Mouse (Mus musculus) brown adipose tissue, adult 24 weeks (tissue): Measurements from ENCODE around the gene Tmem160. TPM values are rescaled to one million over a fixed set of nuclear protein-coding genes. Genes with fewer than 3 reads are reported as not detected.

Experiments used
- H3K27ac ChIP-seq: fragments of 200-500 bp; replicated peaks from 2 replicates; pipeline ENCODE4 v1.5.1; 2012; ENCODE audit warnings: low read depth, mild to moderate bottlenecking, low read length
- H3K4me1 ChIP-seq: fragments of 200-500 bp; 2 replicates; pipeline ENCODE4 v1.6.1; 2012; ENCODE audit warnings: low read length, mixed read lengths; ENCODE audit not compliant: control insufficient read depth, insufficient read depth, insufficient read length
- H3K4me3 ChIP-seq: fragments of 200-500 bp; 2 replicates; pipeline ENCODE4 v1.5.1; 2012; ENCODE audit warnings: low read depth, mild to moderate bottlenecking, low read length, moderate library complexity; ENCODE audit not compliant: insufficient read depth
- polyA plus RNA-seq: library from polyadenylated mRNA; stranded (reverse); fragments of >200 nt; gene quantifications from 2 replicates; pipeline ENCODE4 v1.2.4, GENCODE M21; 2012; ENCODE audit not compliant: missing spikeins, insufficient read depth, insufficient read length

Gene Tmem160
- polyA plus RNA-seq, 1 experiment = 58.0 TPM

DNA sequence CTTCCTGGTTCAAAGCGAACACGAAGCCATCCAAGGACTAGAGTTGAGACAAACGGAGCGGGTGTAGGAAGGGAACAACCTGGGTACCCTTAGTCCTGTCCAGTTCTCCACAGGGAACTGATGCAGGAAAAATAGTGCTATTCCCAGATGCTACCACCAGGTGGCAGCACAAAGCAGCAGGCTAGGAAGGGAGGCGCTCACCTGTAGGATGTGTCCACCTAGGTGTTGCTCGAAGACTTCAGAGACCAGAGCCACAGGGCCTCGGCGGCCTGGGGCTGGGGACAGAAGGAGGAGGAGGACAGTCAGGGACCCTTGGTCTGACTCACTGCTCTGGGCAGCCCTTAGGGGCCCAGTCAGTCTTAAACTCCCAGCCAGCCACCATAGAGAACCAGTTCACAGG is 12.6 kb downstream of the Tmem160 start:
- H3K4me3 ChIP-seq = no peak overlapping the region
- no peaks in the 10 kb centered on the region for H3K4me1 ChIP-seq
- H3K27ac ChIP-seq = no peak overlapping the region

DNA sequence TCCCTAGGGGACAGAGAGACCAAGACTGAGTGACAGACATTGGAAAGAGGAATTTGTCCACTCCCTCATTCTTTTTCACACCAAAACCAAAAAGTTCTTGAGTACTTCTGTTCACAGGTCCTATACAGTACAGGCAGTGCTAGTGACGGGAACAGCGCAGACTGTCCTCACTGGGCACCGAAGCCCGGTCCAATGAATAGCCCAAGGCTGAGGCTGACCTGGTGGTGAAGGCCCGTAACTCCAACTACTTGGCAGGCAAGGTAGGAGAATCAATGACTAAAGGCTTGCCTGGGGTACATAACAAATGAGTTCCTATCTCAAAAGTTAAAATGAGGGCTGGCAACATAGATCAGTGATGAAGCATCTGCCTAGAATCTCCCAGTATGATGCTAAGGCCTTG is 13.0 kb downstream of the Tmem160 start:
- Histone ChIP-seq H3K4me1 (no peaks in the 10 kb centered on the region), H3K27ac (no peak overlapping the region), H3K4me3 (no peak overlapping the region)

DNA sequence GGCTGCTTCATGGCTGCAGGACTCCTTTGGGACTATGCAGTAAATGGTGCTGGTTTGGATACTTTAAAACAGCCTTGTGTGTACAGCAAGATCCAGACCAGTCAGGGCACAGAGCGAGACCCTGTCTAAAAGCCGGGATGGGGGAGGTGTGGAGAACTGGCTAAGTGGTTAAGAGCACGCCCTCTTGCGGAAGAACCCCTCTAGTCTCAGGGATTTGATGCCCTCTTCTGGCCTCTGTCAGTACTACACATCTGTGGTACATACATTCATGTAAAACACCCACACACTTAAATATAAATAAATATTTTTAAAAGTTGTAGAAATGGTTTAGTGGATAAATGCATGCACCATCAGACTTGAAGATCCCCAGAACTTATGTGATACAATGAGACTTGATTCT is 14.0 kb downstream of the Tmem160 start:
- Histone ChIP-seq H3K27ac (no peak overlapping the region), H3K4me3 (no peak overlapping the region), H3K4me1 (no peaks in the 10 kb centered on the region)

DNA sequence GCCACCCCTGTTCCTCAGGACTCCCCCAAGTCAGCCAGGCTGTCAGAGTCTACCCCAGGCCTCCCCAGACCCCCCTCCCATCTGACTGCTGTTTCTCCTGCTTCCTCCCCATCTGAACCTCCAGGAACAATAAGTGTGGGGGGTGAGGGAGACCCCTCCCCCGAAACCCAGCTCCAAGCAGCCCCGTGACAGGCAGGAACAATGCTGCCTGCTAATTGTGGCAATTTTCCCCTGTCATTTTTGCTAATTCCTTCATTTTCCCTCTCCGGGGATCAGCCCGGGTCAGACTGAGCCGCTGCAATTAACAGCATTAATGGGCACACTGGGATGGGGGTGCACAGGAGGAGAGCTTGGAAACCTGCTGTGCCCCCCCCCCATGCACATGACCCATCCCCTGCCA is 15.5 kb downstream of the Tmem160 start:
- no peak overlapping the region for H3K4me3 ChIP-seq
- no peak overlapping the region for H3K27ac ChIP-seq
- no peaks in the 10 kb centered on the region for H3K4me1 ChIP-seq

DNA sequence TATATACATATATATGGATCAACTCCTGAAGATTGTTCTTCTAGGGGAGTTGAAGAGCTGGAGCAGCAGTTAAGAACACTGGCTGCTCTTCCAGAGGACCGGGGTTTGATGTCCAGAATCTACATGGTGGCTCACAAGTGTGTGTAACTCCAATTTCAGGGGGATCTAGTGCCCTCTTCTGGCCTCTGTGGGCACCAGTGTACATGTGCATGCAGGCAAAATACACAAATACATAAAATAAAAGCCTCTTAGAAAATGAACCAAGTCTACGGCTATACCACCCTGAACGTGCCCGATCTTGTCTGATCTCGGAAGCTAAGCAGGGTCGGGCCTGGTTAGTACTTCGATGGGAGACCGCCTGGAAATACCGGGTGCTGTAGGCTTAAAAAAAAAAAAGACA is 19.0 kb downstream of the Tmem160 start:
- Histone ChIP-seq H3K4me3 (no peak overlapping the region), H3K4me1 (no peaks in the 10 kb centered on the region), H3K27ac (no peak overlapping the region)

DNA sequence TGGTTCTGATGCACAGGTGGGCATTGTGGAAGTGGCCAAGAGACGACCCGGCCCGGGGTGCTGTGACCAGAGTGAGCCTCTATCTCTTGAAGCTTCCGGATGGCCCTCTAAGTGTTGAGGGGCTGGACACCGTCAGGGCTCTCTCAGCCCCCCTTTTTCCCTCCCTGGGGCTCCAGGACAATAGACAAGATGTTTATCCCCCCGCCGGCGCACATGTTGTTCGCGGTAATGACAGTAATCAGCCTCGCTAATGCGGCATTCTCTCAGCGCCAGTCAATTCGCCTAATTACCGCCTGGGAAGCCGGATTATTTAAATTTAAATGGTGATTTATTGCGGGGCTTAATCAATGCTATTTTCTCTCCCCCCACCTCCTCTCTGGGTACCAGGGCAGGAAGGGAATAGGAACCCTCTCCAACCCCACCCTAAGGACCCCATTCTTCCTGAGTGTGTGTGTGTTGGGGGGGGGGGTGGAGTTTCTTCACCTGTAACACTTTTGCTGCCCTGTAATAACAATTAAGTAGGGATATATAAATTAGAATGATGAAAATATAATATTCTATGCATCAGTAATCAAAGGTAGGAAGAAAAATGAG is 19.6 kb downstream of the Tmem160 start:
- no peaks in the 10 kb centered on the region for H3K4me1 ChIP-seq
- no peak overlapping the region for H3K4me3 ChIP-seq
- H3K27ac ChIP-seq = no peak overlapping the region

DNA sequence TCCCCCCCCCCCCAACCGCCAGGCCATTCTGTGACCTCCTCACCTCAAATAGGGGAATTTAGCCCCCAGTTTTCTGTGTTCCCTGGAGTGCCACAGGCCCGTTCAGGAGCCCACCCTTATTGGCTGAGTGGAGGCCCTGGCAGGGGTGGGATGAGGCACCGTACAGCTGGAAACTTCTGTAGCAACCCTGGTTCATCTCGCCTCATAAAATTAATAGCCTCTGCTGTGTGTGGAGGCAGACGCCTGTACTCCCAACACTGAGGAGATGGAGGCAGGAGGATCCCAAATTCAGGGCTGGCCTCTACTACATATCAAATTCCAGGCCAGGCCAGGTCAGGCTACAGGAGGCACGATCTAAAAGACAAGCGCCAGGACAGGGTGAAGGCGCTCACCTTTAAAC is 21.3 kb downstream of the Tmem160 start:
- Histone ChIP-seq H3K27ac (no peak overlapping the region), H3K4me1 (no peaks in the 10 kb centered on the region), H3K4me3 (no peak overlapping the region)

DNA sequence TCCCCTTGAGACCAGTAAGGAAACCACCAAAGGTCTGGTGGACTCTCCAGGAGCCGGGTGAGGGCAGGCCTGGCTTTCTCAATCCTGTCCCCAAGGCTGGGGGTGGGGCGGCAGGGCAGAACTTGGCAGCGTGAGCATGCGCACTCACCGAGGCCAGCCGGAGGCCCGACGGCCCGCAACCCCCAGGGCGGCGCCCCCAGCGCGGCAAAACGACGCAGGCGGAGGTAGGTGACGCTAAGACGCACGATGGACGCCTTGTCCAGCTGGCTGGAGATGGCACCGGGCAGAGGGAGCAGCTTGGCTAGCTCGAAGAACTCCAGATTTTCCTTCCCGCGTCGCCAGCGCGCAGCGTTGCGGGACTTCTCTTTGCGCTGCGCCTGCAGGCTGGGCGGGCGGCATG is 21.9 kb downstream of the Tmem160 start:
- H3K4me3 ChIP-seq = peak overlapping the region; percentile 43
- no peaks in the 10 kb centered on the region for H3K4me1 ChIP-seq

DNA sequence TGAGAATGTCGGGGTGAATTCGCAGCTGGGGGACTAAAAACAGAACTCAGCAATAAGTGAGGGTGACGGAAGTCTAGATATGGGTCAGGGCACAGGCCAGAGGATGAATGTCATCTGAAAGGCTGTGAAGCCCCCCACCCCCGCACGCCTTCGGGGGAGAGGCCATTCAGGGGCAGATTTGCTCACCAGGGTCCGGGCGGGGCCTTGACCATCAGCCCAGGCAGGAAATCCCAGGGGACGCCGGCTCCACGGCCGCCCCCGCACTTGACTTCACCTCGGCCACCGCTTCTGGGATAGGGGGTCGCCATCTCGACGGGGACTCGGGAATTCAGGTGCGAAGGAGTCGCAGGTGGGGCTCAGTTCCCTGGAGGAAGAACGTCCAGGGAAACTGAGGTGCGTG is 22.7 kb downstream of the Tmem160 start:
- no peak overlapping the region for H3K27ac ChIP-seq
- no peak overlapping the region for H3K4me3 ChIP-seq
- H3K4me1 ChIP-seq = no peaks in the 10 kb centered on the region

More for the DNA sequence above, 21.9 kb downstream of the Tmem160 start:
- H3K27ac ChIP-seq = no peak overlapping the region

DNA sequence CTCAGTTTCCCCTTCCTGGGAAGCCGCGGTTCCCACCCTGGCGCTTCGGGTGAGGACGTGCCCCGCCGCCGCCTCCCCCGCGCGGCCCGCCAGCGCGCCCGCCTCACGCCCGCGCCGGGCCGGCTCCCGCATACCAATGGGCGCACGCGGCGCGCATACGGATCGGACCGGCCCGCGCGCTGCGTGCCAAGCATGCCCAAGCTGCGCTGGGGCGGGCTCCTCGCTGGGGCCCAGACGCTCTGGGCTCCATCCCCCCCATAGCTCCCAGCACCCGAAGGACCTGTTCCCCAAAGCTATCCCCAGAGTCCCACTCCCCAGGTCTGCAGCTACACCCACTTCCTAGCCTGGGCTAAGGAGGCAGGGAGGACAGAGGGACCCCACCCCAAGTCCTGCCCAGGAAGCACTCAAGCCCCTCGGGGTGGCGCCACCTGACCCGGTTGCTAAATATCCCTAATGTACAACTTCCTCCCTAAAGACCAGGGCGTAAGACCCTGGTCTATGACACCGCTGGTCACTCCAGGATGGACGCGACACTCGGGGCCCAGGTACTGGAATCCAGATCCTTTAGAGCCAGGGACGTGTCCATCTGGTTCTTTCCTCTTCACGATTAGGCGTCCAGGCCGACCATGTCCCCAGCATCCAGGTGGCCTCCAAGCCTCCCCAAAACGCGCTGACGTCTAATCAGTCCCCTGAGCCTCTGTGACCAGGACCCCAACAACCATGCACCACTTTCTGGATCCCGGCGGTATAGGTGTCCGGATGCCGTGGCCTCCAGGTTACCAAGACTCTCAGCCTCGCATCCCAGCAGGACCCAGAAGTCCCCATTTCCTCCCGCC is 23.4 kb downstream of the Tmem160 start:
- Histone ChIP-seq H3K27ac (no peak overlapping the region), H3K4me1 (no peaks in the 10 kb centered on the region), H3K4me3 (no peak overlapping the region)

DNA sequence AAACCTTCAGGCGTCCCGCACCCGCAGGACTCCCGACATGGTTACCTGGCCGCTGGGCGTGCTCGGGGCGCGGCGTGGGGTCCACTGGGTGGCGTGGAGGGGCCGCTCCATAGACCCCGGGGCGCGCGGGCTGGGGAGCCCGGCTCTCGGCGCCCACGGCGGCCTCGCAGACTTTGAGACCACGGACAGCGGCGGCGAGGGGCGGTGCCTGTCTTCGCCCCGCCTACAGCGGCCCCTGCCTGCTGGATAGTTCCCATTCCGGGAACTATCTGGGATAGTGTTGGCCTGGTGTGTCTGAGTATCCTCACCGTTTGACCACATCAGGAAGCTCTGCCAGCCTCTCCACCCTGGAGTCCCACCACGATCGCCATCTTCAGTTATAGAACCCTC is 24.0 kb downstream of the Tmem160 start:
- Histone ChIP-seq H3K4me1 (no peaks in the 10 kb centered on the region), H3K4me3 (no peak overlapping the region), H3K27ac (no peak overlapping the region)

DNA sequence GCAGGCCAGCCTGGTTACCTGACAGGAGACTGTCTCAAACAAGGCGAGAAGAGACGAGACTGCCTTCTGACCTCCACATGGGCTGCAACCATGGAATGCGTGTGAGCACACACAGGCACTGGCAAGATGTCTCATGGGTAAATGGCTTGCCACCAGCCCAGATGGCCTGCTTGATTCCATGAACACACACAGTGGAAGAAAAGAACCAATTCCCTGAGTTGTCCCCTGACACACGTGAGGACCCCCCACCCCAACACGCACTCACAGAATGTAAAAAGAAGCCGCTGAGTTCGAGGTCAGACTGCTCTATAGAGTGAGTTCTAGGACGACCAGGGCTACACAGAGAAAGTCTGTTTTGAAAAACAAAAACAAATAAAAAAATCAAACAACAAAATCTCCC is 25.0 kb downstream of the Tmem160 start, which contains the start of gene Npas1:
Npas1 (minus strand) TSS at position 101 of the 400 bp plus-strand sequence.
- Histone ChIP-seq H3K4me3 (no peak within 1 kb of the TSS), H3K4me1 (no peaks in the 10 kb centered on the region)

DNA sequence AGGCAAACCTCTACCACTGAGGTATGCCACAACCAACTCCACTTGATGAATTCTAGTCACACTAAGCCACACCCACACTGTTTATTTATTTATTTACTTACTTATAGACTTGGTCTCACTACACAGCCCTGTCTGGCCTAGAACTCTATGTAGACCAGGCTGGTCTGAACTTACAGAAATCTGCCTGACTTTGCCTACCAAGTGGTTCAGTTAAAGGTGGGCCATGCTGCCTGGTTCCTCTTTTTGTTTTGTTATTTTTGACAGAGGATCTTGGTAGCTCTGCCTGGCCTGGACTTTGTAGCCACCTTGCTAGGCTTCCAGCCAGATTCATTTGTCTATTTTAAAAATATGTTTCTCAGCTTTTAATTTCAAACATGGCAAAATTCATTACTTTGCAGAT is 36.2 kb downstream of the Tmem160 start:
- Histone ChIP-seq H3K4me3 (no peak overlapping the region), H3K4me1 (no peaks in the 10 kb centered on the region), H3K27ac (no peak overlapping the region)

More for the DNA sequence above, 25.0 kb downstream of the Tmem160 start, which contains the start of gene Npas1:
- no peak within 1 kb of the TSS for H3K27ac ChIP-seq

DNA sequence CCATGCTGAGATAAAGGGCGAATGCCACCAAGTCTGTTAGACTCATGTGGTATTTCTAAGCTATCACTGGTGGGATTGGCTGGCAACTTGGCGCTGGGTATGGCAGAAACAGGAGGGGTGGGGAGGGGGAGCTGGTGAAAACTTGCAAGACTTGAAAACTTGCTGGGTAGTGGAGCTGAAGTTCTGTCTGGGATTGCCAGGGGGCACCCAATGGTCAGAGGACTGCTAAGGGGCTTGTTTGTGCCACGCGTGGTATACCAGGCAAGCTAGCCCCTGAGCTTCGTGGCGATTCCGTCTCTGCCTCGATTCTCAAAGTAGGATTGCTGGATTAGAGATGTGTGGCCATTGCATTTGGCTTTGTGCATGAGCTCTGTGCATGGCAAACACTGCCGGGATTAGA is 37.4 kb downstream of the Tmem160 start:
- H3K27ac ChIP-seq = no peak overlapping the region
- H3K4me1 ChIP-seq = no peaks in the 10 kb centered on the region
- no peak overlapping the region for H3K4me3 ChIP-seq

DNA sequence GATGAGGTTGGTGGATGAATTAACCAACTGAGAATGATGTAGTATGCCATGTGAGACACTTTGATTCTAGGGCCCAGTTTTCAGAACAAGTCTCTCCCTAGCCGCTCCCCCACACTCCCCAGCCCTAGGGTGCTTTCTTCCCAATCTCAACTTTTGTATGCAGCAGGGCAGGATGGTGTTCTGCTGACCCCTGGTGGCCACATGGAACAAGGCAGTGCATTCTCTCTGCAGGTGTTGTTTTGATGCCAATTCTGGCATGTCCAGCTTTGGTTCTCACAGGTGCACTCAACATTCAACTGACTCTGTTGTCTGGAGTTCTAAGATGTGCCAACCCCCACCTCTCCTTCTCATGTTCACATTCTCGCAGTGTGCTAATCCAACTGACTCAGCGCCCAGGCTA is 39.2 kb downstream of the Tmem160 start:
- no peak overlapping the region for H3K4me3 ChIP-seq
- H3K4me1 ChIP-seq = no peaks in the 10 kb centered on the region

DNA sequence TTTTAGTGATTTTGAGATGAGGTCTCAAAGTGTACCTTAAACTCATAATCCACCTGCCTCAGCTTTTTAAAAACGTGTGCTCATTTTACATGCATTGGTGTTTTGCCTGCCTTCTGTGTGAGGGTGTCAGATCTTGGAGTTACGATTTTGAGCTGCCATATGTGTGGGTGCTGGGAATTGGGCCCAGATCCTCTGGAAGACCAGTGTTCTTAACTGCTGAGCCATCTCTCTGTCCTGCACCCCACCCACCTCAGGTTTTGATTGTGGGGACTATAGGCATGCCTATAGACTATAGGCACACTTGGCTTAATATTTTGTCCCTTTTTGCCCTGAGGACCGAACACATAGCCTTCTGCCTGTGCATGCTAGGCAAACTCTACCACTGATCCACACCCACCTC is 39.6 kb downstream of the Tmem160 start:
- no peaks in the 10 kb centered on the region for H3K4me1 ChIP-seq
- no peak overlapping the region for H3K27ac ChIP-seq
- H3K4me3 ChIP-seq = no peak overlapping the region

More for the DNA sequence above, 39.2 kb downstream of the Tmem160 start:
- no peak overlapping the region for H3K27ac ChIP-seq
